Mouse (Mus musculus) cerebellum, adult 9-10 months (tissue): ENCODE results near the gene Olfr237-ps1.
A peak's percentile ranks its signal among the peaks of the same experiment; 100 is the strongest.
"Not testable (repeated sequence)": the region's sequence is repeated elsewhere in the genome, so short reads cannot be mapped to it uniquely, and the experiment has no call there.

Experiments used
- DNase-seq: peaks from one replicate; pipeline ENCODE4 v3.0.0; 2022

Olfr237-ps1 gene

GRCm38 (mm10) chr6:43146267-43146666 is at the start of gene Olfr237-ps1:
Olfr237-ps1 (plus strand) TSS chr6:43146567.
- DNase-seq: not testable (repeated sequence)

- not testable (repeated sequence) for DNase-seq
Observed at GRCm38 (mm10) chr6:43106069-43106468, 40.3 kb upstream of the Olfr237-ps1 start, which contains the start of gene Olfr441. Olfr441 (plus strand) TSS chr6:43106369.

GRCm38 (mm10) chr6:43159502-43159901 is 13.1 kb downstream of the Olfr237-ps1 start:
- peak; percentile 62 for DNase-seq

GRCm38 (mm10) chr6:43162982-43163381 is 16.6 kb downstream of the Olfr237-ps1 start, which contains the start of gene Olfr437:
Olfr437 (plus strand) TSS chr6:43163282.
- DNase-seq: no peak

GRCm38 (mm10) chr6:43167246-43167645 is 20.9 kb downstream of the Olfr237-ps1 start:
- peak; percentile 13 for DNase-seq

GRCm38 (mm10) chr6:43171840-43172239 is 25.5 kb downstream of the Olfr237-ps1 start, which contains the start of gene Olfr13:
Olfr13 (plus strand) TSS chr6:43172140.
- no peak for DNase-seq

GRCm38 (mm10) chr6:43178129-43178528 is 31.8 kb downstream of the Olfr237-ps1 start:
- DNase-seq: no peak

- no peak for DNase-seq
Observed at GRCm38 (mm10) chr6:43178584-43179501, 32.5 kb downstream of the Olfr237-ps1 start.

- no peak for DNase-seq
Observed at GRCm38 (mm10) chr6:43190986-43191385, 44.6 kb downstream of the Olfr237-ps1 start.

- DNase-seq: no peak
Observed at GRCm38 (mm10) chr6:43196781-43197180, 50.4 kb downstream of the Olfr237-ps1 start, which contains the start of gene Olfr435. Olfr435 (plus strand) TSS chr6:43197146.

- DNase-seq: no peak
Observed at GRCm38 (mm10) chr6:43198094-43198493, 51.7 kb downstream of the Olfr237-ps1 start.

- no peak for DNase-seq
Observed at GRCm38 (mm10) chr6:43202786-43203185, 56.4 kb downstream of the Olfr237-ps1 start.

GRCm38 (mm10) chr6:43205355-43205754 is 59.0 kb downstream of the Olfr237-ps1 start:
- no peak for DNase-seq
